Mouse (Mus musculus) cerebellum, adult 8-10 months (tissue): ENCODE measurements at regions not wholly inside any gene's neighbourhood (a gene's known extent, or its start where the extent isn't known, plus 50 kb on each side); places are given as distances from the start of the nearest gene placed in this dataset.

Source experiments
- DNase-seq: peaks from one replicate; pipeline ENCODE4 v3.0.0; 2022

- no peak for DNase-seq
Observed at GRCm38 (mm10) chr16:78490245-78490644, 86.3 kb downstream of the D16Ertd472e start.

GRCm38 (mm10) chr16:78489604-78490003 is 86.9 kb downstream of the D16Ertd472e start:
- DNase-seq = no peak

GRCm38 (mm10) chr16:78486531-78486930 is 90.0 kb downstream of the D16Ertd472e start:
- DNase-seq = no peak

- no peak for DNase-seq
Observed at GRCm38 (mm10) chr16:78484319-78484718, 92.2 kb downstream of the D16Ertd472e start.

- no peak for DNase-seq
Observed at GRCm38 (mm10) chr16:78481571-78481970, 94.9 kb downstream of the D16Ertd472e start.

GRCm38 (mm10) chr16:78481065-78481464 is 95.4 kb downstream of the D16Ertd472e start:
- no peak for DNase-seq

- DNase-seq = no peak
Observed at GRCm38 (mm10) chr16:78480261-78480660, 96.2 kb downstream of the D16Ertd472e start.

- no peak for DNase-seq
Observed at GRCm38 (mm10) chr16:78473456-78473855, 96.5 kb upstream of the Btg3 start.

- no peak for DNase-seq
Observed at GRCm38 (mm10) chr16:78459996-78460395, 83.0 kb upstream of the Btg3 start.

GRCm38 (mm10) chr16:78457731-78458151 is 80.7 kb upstream of the Btg3 start:
- DNase-seq = no peak

GRCm38 (mm10) chr16:78456345-78456744 is 79.4 kb upstream of the Btg3 start:
- DNase-seq = no peak

GRCm38 (mm10) chr16:78454509-78454908 is 77.5 kb upstream of the Btg3 start:
- DNase-seq = no peak

GRCm38 (mm10) chr16:78452303-78452702 is 75.3 kb upstream of the Btg3 start:
- DNase-seq = peak; percentile 16

GRCm38 (mm10) chr16:78451750-78452149 is 74.8 kb upstream of the Btg3 start:
- DNase-seq = no peak

- no peak for DNase-seq
Observed at GRCm38 (mm10) chr16:78451251-78451650, 74.3 kb upstream of the Btg3 start.

GRCm38 (mm10) chr16:78449231-78449630 is 72.2 kb upstream of the Btg3 start:
- DNase-seq = no peak

GRCm38 (mm10) chr16:78443262-78443661 is 66.3 kb upstream of the Btg3 start:
- DNase-seq = no peak

- no peak for DNase-seq
Observed at GRCm38 (mm10) chr16:78442830-78443229, 65.8 kb upstream of the Btg3 start.

- no peak for DNase-seq
Observed at GRCm38 (mm10) chr16:78441961-78442360, 65.0 kb upstream of the Btg3 start.

- no peak for DNase-seq
Observed at GRCm38 (mm10) chr16:78435707-78436106, 58.7 kb upstream of the Btg3 start.

GRCm38 (mm10) chr16:78427470-78428041 is 50.6 kb upstream of the Btg3 start:
- DNase-seq = peak; percentile 7
